13 mouse cellular contexts compared by ENCODE assay signal in genomic region chr7:34696086-34696485, GRCm38 (mm10).
"Had no signal": no experiment of that assay in that cellular context is flagged by ENCODE, and none has a peak within 500 bp of the region (broad histone marks: within the 10 kb centered on the region; RNA-seq: fewer than 3 reads in every experiment).

No protein-coding gene starts in this region.

- ATAC-seq: intestine, embryonic 15.5 days; liver, postnatal 0 days had no signal

- H3K27me3 ChIP-seq: intestine, embryonic 15.5 days; liver, embryonic 13.5 days had no signal

- H3K27ac ChIP-seq: intestine, embryonic 15.5 days; layer of hippocampus, adult 2 months; limb, embryonic 12.5 days; liver, embryonic 13.5 days; lung, embryonic 15.5 days had no signal

- H3K4me3 ChIP-seq: intestine, embryonic 15.5 days; layer of hippocampus, adult 2 months; limb, embryonic 12.5 days; liver, embryonic 13.5 days; lung, embryonic 15.5 days had no signal

- H3K36me3 ChIP-seq: intestine, embryonic 15.5 days; limb, embryonic 12.5 days; liver, embryonic 13.5 days; lung, embryonic 15.5 days had no signal

- H3K9ac ChIP-seq: intestine, embryonic 15.5 days; limb, embryonic 12.5 days; liver, embryonic 13.5 days; liver, postnatal 0 days; lung, embryonic 15.5 days had no signal

- H3K9me3 ChIP-seq: intestine, embryonic 15.5 days; limb, embryonic 12.5 days; liver, embryonic 13.5 days; lung, embryonic 15.5 days had no signal

- H3K4me1 ChIP-seq: intestine, embryonic 15.5 days; limb, embryonic 12.5 days; liver, embryonic 13.5 days had no signal

- DNase-seq: kidney, adult 18-20 months; kidney, postnatal 10 days; kidney, postnatal 4 days; liver; liver, embryonic 13.5 days; liver, postnatal 0 days; lung, postnatal 14 days; right cerebral cortex, postnatal 14 days; thymus, postnatal 4 days had no signal

- H3K4me2 ChIP-seq: intestine, embryonic 15.5 days; limb, embryonic 12.5 days; liver, embryonic 13.5 days; lung, embryonic 15.5 days had no signal
